Mouse (Mus musculus) lung, embryonic 14.5 days (tissue): Measurements from ENCODE around the gene Ccdc88b. TPM values are rescaled to one million over a fixed set of nuclear protein-coding genes. Genes with fewer than 3 reads are reported as not detected.

Experiments
- ATAC-seq: fragments of 200-750 bp; cut with Nextera tagmentation; 2 replicates; pipeline ENCODE4 v1.8.0; 2017; ENCODE audit warnings: mild to moderate bottlenecking, moderate TSS enrichment, moderate library complexity; ENCODE audit not compliant: insufficient read depth
- DNase-seq: peaks from one replicate; pipeline ENCODE4 v3.0.0-alpha.2; 2015
- H3K27ac ChIP-seq: fragments of 300-500 bp; sonication (generic); 2 replicates; pipeline ENCODE4 v1.5.1; 2014; ENCODE audit warnings: low read depth, mild to moderate bottlenecking, moderate library complexity
- H3K27me3 ChIP-seq: fragments of 300-500 bp; sonication (generic); 2 replicates; pipeline ENCODE4 v1.6.1; 2014; ENCODE audit warnings: low read length, control low read depth; ENCODE audit not compliant: insufficient read depth
- H3K36me3 ChIP-seq: fragments of 300-500 bp; sonication (generic); 2 replicates; pipeline ENCODE4 v1.6.1; 2014; ENCODE audit warnings: control low read depth; ENCODE audit not compliant: insufficient read depth
- H3K4me1 ChIP-seq: fragments of 300-500 bp; sonication (generic); 2 replicates; pipeline ENCODE4 v1.6.1; 2014; ENCODE audit warnings: antibody characterized with exemption, control low read depth; ENCODE audit not compliant: insufficient read depth
- H3K4me2 ChIP-seq: fragments of 300-500 bp; sonication (generic); 2 replicates; pipeline ENCODE4 v1.6.1; 2014; ENCODE audit warnings: mild to moderate bottlenecking
- H3K4me3 ChIP-seq: fragments of 300-500 bp; sonication (generic); 2 replicates; pipeline ENCODE4 v1.5.1; 2014; ENCODE audit warnings: low read depth, low read length
- H3K9ac ChIP-seq: fragments of 300-500 bp; sonication (generic); 2 replicates; pipeline ENCODE4 v1.6.1; 2014
- H3K9me3 ChIP-seq: fragments of 300-500 bp; sonication (generic); 2 replicates; pipeline ENCODE4 v1.6.1; 2016; ENCODE audit warnings: low read depth, low read length, control low read depth
- CTCF ChIP-seq: IDR thresholded peaks from 2 replicates; pipeline ENCODE4 v1.5.1; 2016; ENCODE audit warnings: antibody characterized with exemption, low read depth
- WGBS: fragments of 180-500 bp; shearing (Covaris S2); extraction: QIAGEN DNeasy Blood & Tissue Kit; methylation state at CpG from one replicate; pipeline ENCODE4 v1.1.7; 2014; 5-methylcytosine and 5-hydroxymethylcytosine counted together
- polyA plus RNA-seq: library from polyadenylated mRNA; unstranded; fragments of >200 nt; fragmentation: Nextera tagmentation; extraction: Ambion mirVana; gene quantifications from 2 replicates; pipeline ENCODE4 v1.2.1, GENCODE M21; 2014

Ccdc88b gene
- polyA plus RNA-seq, 1 experiment from 2014 or later: 1.5 TPM

- Histone ChIP-seq H3K4me3 (no peak overlapping the region), H3K36me3 (no peaks in the 10 kb centered on the region), H3K9me3 (no peaks in the 10 kb centered on the region), H3K9ac (no peak overlapping the region), H3K27me3 (peaks cover 48% of the 10 kb centered on the region), H3K4me2 (no peak overlapping the region), H3K27ac (no peak overlapping the region), H3K4me1 (0 out of 2 replicates have a peak, but pooled peaks cover 7% of the 10 kb centered on the region)
- no peak for DNase-seq
- WGBS: 80% methylated on average over 3 of the region's 3 CpGs
- no peak for TF ChIP-seq CTCF
- no peak for ATAC-seq
These were observed 6.5 kb downstream of the Ccdc88b start for GRCm38 (mm10) chr19:6851497-6851896.

GRCm38 (mm10) chr19:6849506-6850068, 8.4 kb downstream of the Ccdc88b start:
- WGBS: 67% methylated on average over 23 of the region's 23 CpGs
- H3K4me3 ChIP-seq: no peak overlapping the region
- no peaks in the 10 kb centered on the region for H3K36me3 ChIP-seq
- no peak for TF ChIP-seq CTCF
- H3K4me1 ChIP-seq: no peaks in the 10 kb centered on the region
- no peak for DNase-seq
- H3K9ac ChIP-seq: no peak overlapping the region
- H3K9me3 ChIP-seq: no peaks in the 10 kb centered on the region
- H3K27me3 ChIP-seq: peaks cover 48% of the 10 kb centered on the region
- ATAC-seq: no peak
- no peak overlapping the region for H3K27ac ChIP-seq
- H3K4me2 ChIP-seq: no peak overlapping the region

DNA sequence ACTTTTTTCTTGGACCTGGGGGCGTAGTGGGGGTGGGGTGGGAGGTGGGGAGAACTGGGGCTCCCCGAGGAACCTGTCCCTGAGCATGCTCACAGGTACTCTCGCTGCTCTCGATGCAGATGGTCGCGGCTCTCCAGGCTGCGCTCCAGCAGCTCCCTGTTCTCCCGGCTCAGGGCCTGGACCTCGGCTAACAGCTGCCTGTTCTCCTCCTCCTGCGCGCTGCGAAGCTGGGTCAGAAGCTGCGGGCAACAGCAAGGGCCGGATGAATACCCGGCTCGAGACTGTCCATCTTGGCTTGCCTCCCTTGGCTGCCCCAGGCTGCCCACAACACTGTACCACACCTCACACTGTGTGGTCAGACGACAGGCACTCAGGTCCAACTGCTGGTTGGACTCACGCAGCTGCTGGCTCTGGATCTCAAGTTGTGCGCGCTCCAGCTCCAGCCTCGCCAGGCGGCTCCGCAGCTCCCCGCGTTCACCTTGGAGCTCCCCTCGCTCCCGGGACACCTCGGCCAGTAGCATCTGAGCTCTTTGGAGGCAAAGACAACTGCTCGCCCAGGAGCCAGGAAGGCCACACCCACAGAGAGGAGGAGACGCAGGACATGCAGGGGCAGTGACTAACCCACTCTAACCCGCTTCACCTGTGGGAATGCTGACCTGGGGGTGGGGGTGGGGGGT, 10.0 kb downstream of the Ccdc88b start:
- DNase-seq (no peak), ATAC-seq (no peak)
- H3K9me3 ChIP-seq: no peaks in the 10 kb centered on the region

GRCm38 (mm10) chr19:6846050-6846449, 12.0 kb downstream of the Ccdc88b start:
- H3K27ac ChIP-seq: no peak overlapping the region
- no peaks in the 10 kb centered on the region for H3K36me3 ChIP-seq
- no peak overlapping the region for H3K9ac ChIP-seq
- no peak overlapping the region for H3K4me2 ChIP-seq
- WGBS: 72% methylated on average over 4 of the region's 4 CpGs
- no peak for TF ChIP-seq CTCF
- DNase-seq: no peak
- ATAC-seq: no peak
- peaks cover 47% of the 10 kb centered on the region for H3K27me3 ChIP-seq
- H3K4me1 ChIP-seq: no peaks in the 10 kb centered on the region; the same call in 1 of the 2 replicates
- H3K4me3 ChIP-seq: no peak overlapping the region
- no peaks in the 10 kb centered on the region for H3K9me3 ChIP-seq

More for the DNA sequence above, 10.0 kb downstream of the Ccdc88b start:
- H3K36me3 ChIP-seq: no peaks in the 10 kb centered on the region
- H3K27me3 ChIP-seq: peaks cover 47% of the 10 kb centered on the region
- H3K4me2 ChIP-seq: peak overlapping the region; percentile 54
- H3K9ac ChIP-seq: no peak overlapping the region; the same call in 1 of the 2 replicates
- H3K4me3 ChIP-seq: peak overlapping the region; percentile 14
- H3K27ac ChIP-seq: no peak overlapping the region
- no peak for TF ChIP-seq CTCF
- no peaks in the 10 kb centered on the region for H3K4me1 ChIP-seq
- WGBS: 2% methylated on average over 30 of the region's 31 CpGs

- H3K4me2 ChIP-seq: no peak overlapping the region
- no peak overlapping the region for H3K4me3 ChIP-seq
- ATAC-seq (no peak), DNase-seq (no peak)
- no peak for TF ChIP-seq CTCF
- 62% methylated on average over 1 of the region's 1 CpGs for WGBS
- H3K36me3 ChIP-seq: peaks cover 8% of the 10 kb centered on the region; the same call in 1 of the 2 replicates
- H3K27ac ChIP-seq: no peak overlapping the region
- no peak overlapping the region for H3K9ac ChIP-seq
- peaks cover 2% of the 10 kb centered on the region; the same call in 1 of the 2 replicates for H3K4me1 ChIP-seq
- no peaks in the 10 kb centered on the region for H3K9me3 ChIP-seq
- H3K27me3 ChIP-seq: peaks cover 19% of the 10 kb centered on the region
These were observed 15.7 kb downstream of the Ccdc88b start for GRCm38 (mm10) chr19:6842353-6842752.

- WGBS: 21% methylated on average over 3 of the region's 3 CpGs
These were observed 16.8 kb downstream of the Ccdc88b start for GRCm38 (mm10) chr19:6841292-6841597.

More at GRCm38 (mm10) chr19:6841292-6841597, 16.8 kb downstream of the Ccdc88b start:
- peak; percentile 17 for DNase-seq
- Histone ChIP-seq H3K9ac (peak overlapping the region; percentile 73; the same call in 1 of the 2 replicates), H3K4me1 (peaks cover 2% of the 10 kb centered on the region; the same call in 1 of the 2 replicates), H3K36me3 (peaks cover 16% of the 10 kb centered on the region), H3K27ac (no peak overlapping the region), H3K4me2 (peak overlapping the region; percentile 98), H3K27me3 (peaks cover 8% of the 10 kb centered on the region; the same call in 1 of the 2 replicates), H3K4me3 (no peak overlapping the region), H3K9me3 (no peaks in the 10 kb centered on the region)
- no peak for TF ChIP-seq CTCF
- ATAC-seq: no peak
